Mouse (Mus musculus) heart, postnatal 25 days (tissue): Measurements from ENCODE around the gene Marveld1. TPM values are rescaled to one million over a fixed set of nuclear protein-coding genes. Genes with fewer than 3 reads are reported as not detected.

Source experiments
- DNase-seq: peaks from one replicate; pipeline ENCODE4 v3.0.0; 2022; ENCODE audit warnings: low spot score
- intact Hi-C: fragments of 180-260 bp; cut with DNase I; formaldehyde crosslinking; loops from one replicate; pipeline ENCODE4 v1.15.1; 2025
- total RNA-seq, 2 experiments: library from RNA; stranded (reverse); gene quantifications; 2 replicates each; pipeline ENCODE4 v1.2.3; 2021

Gene Marveld1
- 10 to 100 TPM; 20.9 to 24.3 TPM for total RNA-seq

DNA sequence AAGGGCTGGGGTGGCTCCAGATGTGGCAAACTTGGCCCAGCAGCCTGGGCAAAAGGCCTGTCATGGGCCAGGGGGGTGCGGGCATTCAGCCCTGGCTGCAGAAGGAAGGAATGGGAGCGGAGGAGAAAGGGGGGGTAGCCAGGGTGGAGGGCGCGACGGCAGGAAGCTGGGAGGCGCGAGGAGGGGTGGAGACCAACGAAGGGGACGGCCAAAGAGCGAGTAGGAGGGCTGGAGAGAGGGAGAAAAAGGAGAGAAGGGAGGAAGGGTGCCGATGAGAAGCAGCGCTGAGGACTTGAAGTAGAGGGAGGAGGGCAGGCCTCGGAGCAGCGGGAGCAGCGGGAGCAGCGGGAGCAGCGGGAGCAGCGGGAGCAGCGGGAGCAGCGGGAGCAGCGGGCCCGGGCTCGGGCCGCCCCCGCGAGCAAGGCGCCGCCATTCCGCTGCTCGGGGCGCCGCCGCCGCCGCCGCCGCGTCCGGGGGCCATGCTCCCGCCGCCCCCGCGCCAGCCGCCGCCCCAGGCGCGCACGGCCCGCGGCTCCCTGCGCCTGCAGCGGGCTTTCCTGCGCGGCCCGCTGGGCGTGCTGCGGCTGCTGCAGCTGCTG is at the start of gene Marveld1:
Marveld1 (plus strand) TSS at position 231 of the 599 bp plus-strand sequence.
- intact Hi-C loops: no loop called here
- peak; percentile 84 for DNase-seq

DNA sequence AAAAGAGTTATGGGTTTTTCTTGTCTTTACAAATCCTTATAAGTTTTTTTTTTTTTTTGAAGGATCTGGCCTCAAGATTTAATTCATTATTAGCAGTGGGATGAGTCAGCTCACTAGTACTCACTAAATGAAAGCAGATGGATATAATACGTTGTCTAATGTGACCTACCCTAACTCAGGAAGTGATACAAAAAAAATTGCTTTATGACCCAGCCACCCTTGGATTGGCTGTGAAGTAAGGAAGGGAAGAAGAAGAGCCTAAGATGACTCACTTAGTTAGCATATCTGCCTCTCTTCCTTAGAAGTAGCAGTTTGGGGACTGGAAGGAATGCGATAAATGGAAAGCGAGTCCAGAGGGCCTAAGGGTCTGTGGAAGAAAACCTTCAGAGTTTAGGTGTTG is 47.8 kb upstream of the Marveld1 start:
- intact Hi-C loops: no loop called here
- no peak for DNase-seq

DNA sequence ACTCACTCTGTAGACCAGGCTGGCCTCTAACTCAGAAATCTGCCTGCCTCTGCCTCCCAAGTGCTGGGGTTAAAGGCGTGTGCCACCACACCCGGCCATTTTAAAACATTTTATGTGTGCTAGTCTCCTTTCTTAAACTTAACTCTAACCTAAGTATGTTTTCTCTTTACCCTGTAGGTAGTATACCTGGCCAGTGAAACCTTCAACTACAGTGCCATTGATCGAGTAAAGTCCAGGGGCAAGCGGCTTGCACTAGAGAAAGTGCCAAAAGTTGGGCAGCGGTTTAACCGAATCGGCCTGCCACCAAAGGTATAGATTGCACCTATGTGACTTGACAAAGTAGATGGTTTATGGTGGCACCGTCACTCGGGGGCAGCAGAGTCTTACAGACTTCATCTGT is 42.5 kb upstream of the Marveld1 start:
- no peak for DNase-seq
- intact Hi-C loops: no loop called here

DNA sequence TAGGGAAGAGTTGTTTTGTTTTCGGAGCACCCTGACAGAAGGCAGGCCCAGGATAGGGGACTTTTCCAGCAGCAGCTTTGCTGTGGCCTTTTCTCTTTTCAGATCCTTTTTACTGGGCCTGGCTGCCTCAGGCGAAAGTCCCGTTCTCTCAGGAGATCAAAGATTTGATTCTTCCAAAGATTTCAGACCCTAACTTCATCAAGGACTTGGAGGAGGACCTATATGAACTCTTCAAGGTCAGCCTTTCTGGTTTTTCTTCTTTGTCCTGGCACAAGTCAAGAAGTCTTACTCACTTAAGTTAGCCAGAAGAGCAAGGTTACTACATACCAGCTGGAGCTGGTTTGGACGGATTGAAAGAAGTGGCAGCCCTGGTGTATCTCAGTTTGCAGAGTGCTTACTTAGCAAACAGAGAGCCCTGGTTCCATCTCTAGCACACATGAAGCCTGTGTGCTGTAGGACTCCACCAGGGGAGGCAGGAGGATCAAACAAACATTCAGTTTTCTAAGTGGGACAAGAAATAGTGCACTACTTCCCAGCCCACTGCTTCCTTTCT is 31.3 kb upstream of the Marveld1 start:
- DNase-seq: no peak
- intact Hi-C loops: no loop called here

DNA sequence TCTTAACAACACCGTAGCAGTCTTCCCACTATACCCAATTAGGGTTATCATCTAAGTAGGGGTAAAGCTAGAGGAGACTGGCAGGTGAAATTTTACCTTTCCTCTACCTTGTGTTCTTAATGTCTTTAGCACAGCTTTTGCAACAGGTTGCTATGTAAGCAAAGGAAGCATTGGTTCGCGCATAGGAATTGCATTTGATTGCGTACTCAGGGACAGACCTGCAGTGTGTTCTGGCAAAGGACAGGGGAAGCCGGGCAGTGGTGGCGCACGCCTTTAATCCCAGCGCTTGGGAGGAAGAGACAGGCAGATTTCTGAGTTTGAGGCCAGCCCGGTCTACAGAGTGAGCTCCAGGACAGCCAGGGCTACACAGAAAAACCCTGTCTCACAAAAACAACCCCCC is 29.1 kb upstream of the Marveld1 start:
- DNase-seq: no peak
- intact Hi-C loops: no loop called here

DNA sequence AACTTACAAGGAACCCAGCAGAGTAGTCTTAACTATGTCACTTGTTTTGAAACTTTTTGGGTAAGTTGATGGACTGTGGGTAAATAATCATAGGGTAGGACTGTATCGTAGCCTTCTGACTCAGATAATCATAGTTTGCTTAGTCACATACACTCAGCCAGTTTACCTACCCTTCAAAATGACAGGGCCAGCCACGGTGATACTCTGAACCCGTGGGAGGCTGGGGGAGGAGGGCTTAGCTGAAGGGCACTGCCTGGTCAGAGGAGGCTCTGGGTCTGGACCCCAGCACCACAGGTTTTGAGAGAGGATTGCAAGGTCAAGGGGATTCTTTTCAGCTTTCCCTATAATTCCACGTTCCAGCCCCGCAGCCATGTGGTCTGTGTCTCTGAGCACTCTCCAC is 28.6 kb upstream of the Marveld1 start:
- no peak for DNase-seq
- intact Hi-C loops: no loop called here

DNA sequence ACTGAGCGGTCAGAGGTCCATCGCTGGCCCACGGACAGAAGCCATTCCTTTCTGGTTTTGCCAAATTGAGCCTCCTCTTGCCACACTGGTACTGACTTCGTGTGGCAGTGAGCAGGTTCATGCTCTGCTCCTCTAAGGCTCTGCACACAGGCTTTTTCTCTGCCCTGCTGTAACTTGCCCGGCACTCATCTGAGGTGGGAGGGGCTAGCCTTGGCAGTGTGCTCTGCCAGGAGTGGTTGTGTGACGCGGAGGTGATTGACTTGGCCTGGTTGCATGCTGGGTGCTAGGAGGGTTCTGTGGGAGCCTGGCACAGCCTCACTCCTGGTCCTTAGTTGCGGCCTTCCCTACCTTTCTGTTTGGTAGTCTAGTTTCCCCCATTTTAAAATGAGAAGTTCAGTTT is 26.7 kb upstream of the Marveld1 start:
- DNase-seq: no peak
- intact Hi-C loops: no loop called here

DNA sequence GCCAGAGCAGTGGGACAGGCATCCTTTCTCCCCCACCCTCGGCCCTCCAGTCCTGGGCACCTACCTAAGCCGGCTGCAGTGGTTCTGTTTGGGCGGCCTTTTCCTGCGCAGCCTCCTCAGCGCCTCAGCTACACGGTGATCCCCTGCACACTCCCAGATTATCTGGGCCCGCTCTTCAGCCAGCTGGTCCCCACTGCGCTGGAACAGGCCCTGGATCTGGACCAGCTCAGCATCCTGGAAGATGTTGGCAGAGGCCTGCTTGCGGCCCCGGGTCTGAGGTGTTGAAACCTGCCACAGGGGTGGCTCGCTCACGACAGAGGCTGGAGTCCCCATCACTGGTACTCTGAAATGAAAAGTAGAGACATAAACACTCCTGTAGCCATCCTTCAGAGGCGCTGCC is 22.5 kb upstream of the Marveld1 start:
- intact Hi-C loops: no loop called here
- DNase-seq: no peak

DNA sequence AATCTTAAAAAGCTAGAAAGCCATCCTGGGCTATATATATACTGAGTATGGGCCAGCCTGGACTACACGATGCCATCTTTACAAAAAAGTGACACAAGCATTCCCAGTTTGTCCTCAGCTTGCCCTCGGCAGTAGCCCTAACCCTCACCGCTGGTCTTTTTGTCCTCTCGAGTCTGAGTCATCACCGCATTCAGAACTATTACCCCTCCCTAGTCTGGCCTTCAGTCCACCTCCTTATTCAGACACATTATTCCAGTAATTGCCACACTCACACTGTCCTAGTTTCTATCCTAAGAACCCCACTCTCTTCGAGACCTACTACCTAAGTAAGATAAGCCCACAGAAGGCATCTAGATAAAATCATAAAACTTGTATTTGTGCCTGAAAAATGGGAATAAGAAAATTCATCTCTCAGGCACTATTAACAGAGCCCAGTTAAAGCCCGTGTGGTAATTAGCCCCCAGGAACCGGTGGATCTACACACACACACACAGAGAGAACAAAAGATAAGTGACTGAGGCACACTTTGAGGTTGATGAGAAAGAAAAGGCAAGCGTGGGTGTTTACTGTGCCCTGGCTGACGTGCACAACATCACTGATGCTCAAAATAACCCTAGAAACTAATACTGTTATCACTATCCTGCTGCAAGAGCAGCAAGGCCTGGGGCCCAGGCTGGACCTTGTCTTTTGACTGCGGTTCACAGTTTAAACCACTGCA is 21.5 kb upstream of the Marveld1 start:
- no peak for DNase-seq
- intact Hi-C loops: no loop called here

DNA sequence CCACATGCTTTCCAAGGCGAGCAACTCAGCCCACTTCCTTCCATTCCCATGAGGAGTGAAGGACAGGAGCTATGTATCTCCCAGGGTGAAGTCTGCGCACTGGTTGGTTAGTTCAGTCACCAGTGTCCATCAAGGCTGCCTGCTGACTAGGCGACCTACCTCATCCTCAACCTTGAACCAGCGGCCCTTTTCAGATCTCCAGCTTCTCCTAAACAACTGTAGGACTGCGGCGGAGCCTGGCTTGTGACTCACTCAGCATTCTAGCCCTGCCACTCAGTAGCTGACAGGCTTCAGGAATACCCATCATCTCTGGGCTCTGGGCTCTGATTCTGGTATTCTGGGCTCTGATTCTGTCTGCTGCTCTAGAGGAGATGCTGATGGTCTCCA is 21.0 kb upstream of the Marveld1 start:
- intact Hi-C loops: no loop called here
- no peak for DNase-seq

DNA sequence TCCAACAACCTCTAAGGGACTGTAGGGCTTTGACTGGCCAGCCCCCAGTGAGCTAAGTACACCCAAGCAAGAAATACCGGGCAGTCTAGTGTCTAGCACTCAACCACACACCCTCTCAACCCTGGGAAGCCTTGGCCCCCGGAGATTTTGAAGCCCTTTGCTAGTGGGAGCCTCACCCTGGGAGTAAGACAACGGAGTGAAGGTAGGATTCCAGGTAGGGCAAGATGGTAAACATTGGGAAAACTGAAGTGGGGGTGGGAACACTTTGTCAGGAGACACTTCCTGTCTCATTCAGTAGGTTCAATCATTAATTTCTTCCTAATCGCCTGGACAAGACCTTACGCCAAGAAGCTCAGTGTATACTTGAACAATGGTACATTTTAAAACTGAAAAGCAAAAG is 20.2 kb upstream of the Marveld1 start:
- intact Hi-C loops: no loop called here
- DNase-seq: no peak

DNA sequence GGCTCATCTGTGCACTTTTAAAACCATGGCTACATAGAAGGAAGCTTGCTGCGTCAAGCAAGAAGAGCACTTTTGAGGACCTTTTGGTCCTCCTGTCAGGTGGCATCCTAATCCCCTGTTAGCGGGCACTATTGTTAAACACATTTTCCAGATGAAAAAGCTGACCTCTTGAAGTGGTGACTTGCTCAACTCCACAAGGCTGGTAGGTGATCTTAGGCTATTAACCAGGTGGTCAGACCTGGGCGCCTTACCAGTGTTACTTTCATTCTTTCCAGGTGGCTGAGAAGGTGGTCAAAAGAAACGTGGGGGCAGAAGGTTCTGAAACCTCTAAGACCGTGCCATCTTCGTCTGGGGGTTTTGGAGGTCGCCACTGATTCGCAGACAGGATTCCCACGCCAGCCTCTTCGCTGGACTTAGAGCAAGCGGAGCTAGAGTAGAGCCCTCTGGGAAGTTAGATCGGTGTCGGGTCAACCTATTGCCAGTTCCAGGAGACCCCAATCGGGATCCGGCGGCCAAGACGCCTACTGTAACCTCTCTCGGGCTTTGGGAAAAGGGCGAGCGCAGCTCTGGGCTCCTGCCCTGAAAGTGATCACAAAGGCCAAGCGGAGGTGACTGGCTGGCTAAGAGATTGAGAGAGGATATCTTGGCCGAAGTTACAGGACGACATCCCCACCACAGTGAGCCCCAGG is 19.0 kb upstream of the Marveld1 start:
- no peak for DNase-seq
- intact Hi-C loops: loop anchor here (2.0 kb wide), 1 partner anchor 37 kb away; the partner anchor contains the start of gene Pi4k2a

DNA sequence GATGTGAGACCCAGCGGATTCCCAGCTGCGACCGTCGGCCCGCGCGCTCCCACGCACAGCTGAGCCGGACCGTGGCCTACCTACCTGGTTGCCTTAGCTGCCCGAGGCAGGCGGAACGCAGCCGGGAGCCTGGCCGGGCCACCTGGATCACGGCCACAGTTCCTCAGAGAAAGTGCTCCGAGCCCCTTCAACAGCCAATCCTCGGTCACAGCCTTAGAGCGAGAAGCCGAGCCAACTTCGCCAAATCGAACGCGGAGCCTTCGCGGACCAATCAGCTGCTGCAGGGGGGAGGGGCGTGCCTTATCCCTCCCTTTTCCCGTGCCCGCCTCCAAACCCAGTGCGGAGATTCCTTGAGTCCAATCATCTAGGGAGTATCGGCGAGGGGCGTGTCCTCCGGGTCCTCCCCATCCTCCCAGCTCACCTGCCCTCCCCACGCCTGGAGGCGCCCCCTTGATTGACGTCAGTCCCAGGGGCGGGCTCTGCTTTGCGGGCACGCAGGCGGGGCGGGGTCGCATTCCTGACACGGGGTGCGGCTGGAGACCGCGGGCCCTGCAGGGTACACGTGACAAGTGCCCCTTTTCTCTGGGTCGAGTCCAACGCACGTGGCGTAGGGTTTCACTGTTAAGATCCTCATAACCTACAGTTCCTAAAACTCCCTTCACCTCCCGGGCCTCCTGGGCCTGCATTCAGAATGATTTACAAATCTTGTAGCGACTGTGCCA is 18.3 kb upstream of the Marveld1 start, which contains the start of gene Avpi1:
Avpi1 (minus strand) TSS at position 273 of the 722 bp plus-strand sequence.
- intact Hi-C loops: loop anchor here (2.0 kb wide), 1 partner anchor 38 kb away; the partner anchor contains the start of gene Pi4k2a

DNA sequence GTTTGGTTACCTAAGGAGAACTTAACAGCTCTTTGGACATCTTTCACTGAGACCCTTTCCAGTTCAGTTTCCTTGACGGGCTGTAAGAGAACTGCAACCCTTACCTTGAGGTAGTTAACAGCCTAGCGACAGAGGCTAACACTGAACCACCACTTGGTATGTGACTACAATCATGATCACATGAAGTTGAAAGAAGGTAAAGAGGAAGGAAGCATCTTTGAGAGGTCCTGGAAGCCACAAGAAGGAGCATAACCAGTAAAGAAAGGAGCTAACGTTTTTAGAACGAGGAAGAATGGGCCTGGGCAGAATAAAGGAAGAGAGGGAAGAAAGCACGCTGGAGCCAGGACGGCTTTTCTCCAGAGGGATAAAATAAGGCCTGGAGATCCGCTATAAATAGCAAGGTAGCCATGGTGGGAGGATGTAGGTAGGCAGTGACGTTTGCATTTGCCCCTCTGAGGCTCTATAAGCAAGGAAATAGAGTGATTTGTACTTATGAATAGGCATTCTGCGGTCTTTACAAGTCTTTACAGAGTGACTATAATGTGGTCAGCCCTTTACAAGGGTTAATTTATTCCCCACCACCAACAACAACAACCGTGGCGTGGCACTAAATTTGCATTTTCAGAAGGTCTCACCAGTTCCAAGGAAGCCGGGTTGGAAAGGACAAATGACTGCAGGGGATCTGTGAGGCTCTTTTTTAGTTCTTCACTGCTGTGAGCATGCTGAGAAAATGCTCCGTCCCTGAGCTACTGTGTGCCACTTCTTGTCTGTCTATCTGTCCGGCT is 17.5 kb upstream of the Marveld1 start:
- DNase-seq: no peak
- intact Hi-C loops: loop anchor here (2.0 kb wide), 1 partner anchor 39 kb away; the partner anchor contains the start of gene Pi4k2a

More for the DNA sequence above, 18.3 kb upstream of the Marveld1 start, which contains the start of gene Avpi1:
- DNase-seq: peak; percentile 99

DNA sequence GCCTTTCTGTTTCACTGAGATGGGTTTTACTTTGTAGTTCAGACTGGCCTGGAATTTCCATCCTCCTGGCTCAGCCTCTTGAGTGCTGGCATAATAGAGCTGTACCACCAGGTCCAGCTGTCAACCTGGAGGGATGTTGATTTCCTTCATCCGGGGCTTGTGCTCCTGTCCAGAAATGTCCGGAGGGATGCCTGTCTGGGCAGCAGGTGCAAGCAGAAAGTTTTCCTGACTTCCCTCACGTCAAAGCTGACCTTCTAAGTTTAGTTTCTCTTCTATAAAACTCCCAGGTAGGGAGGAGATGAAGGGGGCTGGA is 16.9 kb upstream of the Marveld1 start:
- intact Hi-C loops: no loop called here
- DNase-seq: no peak

DNA sequence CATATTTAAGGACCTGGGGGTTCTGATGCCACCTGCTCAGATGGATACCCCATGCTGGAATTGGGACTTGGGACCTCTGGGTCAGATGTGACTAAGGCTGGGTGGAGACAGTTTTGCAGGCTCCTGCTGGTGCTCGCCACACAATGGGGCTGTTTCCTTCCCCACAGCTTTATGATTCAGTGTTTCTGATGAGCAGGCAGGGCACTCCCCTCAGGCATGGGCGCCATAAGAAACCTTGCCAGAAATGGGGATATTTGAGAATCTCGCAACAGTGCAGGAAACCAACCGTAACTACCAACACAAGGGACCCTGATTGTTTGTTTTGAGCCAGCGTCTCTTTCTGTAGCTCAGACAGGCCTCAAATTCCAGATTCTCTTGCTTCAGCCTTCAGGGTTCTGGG is 16.1 kb upstream of the Marveld1 start:
- intact Hi-C loops: no loop called here
- DNase-seq: no peak

DNA sequence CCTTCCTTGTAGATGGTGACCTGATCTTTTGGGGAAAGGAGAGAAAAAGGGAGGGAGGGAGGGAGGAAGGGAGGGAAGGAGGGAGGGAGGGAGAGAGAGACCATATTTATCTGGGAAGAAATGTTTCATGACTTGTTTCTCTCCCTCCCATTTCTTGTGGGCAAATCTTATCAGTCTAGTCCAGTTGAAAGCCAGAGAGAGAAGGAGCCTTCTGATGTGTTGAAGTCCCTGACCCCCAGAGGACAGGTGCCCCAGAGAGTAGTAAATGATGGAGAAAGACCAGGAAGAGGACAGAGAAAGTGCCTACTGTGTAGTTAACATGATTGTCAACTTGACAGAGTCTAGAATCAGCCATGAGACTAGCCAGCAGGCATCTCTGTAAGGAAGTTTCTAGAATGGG is 12.1 kb upstream of the Marveld1 start:
- DNase-seq: no peak
- intact Hi-C loops: no loop called here

DNA sequence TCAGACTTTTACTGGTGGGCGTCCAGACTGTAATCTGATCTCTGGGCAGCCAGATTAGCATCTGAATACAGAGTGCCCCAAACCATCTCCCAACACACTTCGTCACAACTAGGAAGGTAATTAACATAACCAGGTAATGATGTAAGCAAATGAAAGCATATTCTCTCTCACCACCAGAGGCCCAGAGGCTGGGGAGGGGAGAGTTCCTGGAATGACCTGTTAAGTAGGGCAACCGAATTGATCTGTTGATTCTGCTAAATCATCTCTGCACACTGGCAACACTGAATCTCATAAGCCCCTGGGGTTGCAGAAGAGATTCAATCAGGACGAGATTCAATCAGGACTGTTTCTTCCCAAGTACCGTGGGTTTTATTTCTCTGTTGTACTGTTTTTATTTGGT is 11.1 kb upstream of the Marveld1 start:
- intact Hi-C loops: no loop called here
- DNase-seq: no peak

DNA sequence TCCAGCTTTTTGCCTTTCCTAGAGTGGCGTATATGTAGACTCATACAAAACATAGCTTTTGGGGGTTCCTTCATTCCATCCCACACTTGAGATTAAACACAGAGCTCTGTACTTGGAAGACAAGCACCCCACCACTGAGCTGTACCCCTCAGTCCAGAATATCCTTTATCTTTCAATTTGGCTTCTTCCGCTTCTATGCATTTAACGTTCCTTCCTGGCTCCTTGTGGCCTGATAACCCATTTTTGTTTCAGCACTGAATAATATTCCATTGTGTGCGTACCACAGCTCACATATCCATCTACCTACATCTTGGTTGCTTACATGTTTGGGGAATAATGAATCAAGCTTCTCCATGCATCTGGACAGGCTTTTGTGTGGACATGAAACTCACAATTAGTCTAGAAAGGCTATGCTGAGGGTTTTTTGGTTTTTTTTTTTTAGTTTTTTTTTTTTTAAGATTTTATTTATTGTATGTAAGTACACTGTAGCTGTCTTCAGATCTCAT is 10.0 kb upstream of the Marveld1 start:
- intact Hi-C loops: no loop called here

More for the DNA sequence above, 10.0 kb upstream of the Marveld1 start:
- no peak for DNase-seq
